Mouse (Mus musculus): ENCODE measurements around the gene Dscam.

DNA sequence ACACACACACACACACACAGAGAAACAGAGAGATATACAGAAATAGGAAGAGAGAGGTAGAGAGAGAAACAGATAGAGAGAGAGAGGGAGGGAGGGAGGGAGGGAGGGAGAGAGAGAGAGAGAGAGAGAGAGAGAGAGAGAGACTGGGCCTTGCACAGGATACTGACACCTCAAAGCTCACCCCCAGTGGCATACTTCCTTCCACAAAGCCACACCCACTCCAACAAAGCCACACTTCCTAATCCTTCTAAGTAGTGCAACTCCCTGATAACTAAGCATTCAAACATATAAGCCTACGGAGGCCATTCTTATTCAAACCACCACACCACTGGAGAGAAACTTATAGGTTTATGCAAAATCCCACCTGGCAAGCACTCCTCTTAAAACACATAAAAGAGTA lies 481.1 kb downstream of the Dscam start:
- TF ChIP-seq CTCF (IDR thresholded peaks at IDR 0.05; ENCODE audit: low read depth) (no peak), EP300 (IDR thresholded peaks at IDR 0.05; ENCODE audit: low read depth) (no peak)

All from heart, postnatal 0 days (tissue).